Mouse (Mus musculus) kidney, embryonic 14.5 days (tissue): ENCODE results near the gene Gls2. TPM values are rescaled to one million over a fixed set of nuclear protein-coding genes. Genes with fewer than 3 reads are reported as not detected.

Experiments used
- ATAC-seq: fragments of 200-750 bp; cut with Nextera tagmentation; 2 replicates; pipeline ENCODE4 v1.8.0; 2017; ENCODE audit warnings: moderate number of reproducible peaks, mild to moderate bottlenecking, moderate TSS enrichment, moderate library complexity; ENCODE audit not compliant: low FRiP score, low TSS enrichment
- H3K27ac ChIP-seq: fragments of 300-500 bp; sonication (generic); 2 replicates; pipeline ENCODE4 v1.5.1; 2014; ENCODE audit warnings: low read depth, mild to moderate bottlenecking, low read length, moderate library complexity, mixed read lengths
- H3K27me3 ChIP-seq: fragments of 300-500 bp; sonication (generic); 2 replicates; pipeline ENCODE4 v1.6.1; 2014; ENCODE audit warnings: mild to moderate bottlenecking, low read length; ENCODE audit not compliant: control insufficient read depth, insufficient read depth
- H3K36me3 ChIP-seq: fragments of 300-500 bp; sonication (generic); 2 replicates; pipeline ENCODE4 v1.6.1; 2014; ENCODE audit warnings: low read length, mixed read lengths; ENCODE audit not compliant: control insufficient read depth, insufficient read depth
- H3K4me1 ChIP-seq: fragments of 300-500 bp; sonication (generic); 2 replicates; pipeline ENCODE4 v1.6.1; 2014; ENCODE audit warnings: low read length, mixed read lengths; ENCODE audit not compliant: control insufficient read depth, insufficient read depth
- H3K4me2 ChIP-seq: fragments of 300-500 bp; sonication (generic); replicated peaks from 2 replicates; pipeline ENCODE4 v1.6.1; 2014; ENCODE audit warnings: low read depth, mild to moderate bottlenecking, low read length
- H3K4me3 ChIP-seq: fragments of 300-500 bp; sonication (generic); 2 replicates; pipeline ENCODE4 v1.5.1; 2014; ENCODE audit warnings: mild to moderate bottlenecking, low read length
- H3K9ac ChIP-seq: fragments of 300-500 bp; sonication (generic); 2 replicates; pipeline ENCODE4 v1.6.1; 2014; ENCODE audit warnings: low read depth, mild to moderate bottlenecking, low read length, moderate library complexity
- H3K9me3 ChIP-seq: fragments of 300-500 bp; sonication (generic); 2 replicates; pipeline ENCODE4 v1.6.1; 2016; ENCODE audit warnings: low read length; ENCODE audit not compliant: control insufficient read depth
- WGBS: fragments of 180-500 bp; shearing (Covaris S2); extraction: QIAGEN DNeasy Blood & Tissue Kit; methylation state at CpG from one replicate; pipeline ENCODE4 v1.1.7; 2014; 5-methylcytosine and 5-hydroxymethylcytosine counted together
- polyA plus RNA-seq: library from polyadenylated mRNA; unstranded; fragments of >200 nt; fragmentation: Nextera tagmentation; extraction: Ambion mirVana; gene quantifications from 2 replicates; pipeline ENCODE4 v1.2.1, GENCODE M21; 2014

The Gls2 gene
- polyA plus RNA-seq, 1 experiment from 2014 or later, result 1.1 TPM

GRCm38 (mm10) chr10:128231697-128232419, 37.6 kb downstream of the Gls2 start, which contains the start of gene Timeless:
TSS of gene Timeless (plus strand) at chr10:128232065.
- peak within 1 kb of the TSS; percentile 82 for H3K9ac ChIP-seq
- H3K27ac ChIP-seq, result peak within 1 kb of the TSS; percentile 96
- H3K27me3 ChIP-seq, result no peaks in the 10 kb centered on the region
- H3K4me2 ChIP-seq, result peak within 1 kb of the TSS; percentile 71
- H3K4me3 ChIP-seq, result peak within 1 kb of the TSS; percentile 85
- peaks cover 8% of the 10 kb centered on the region; the same call in 1 of the 2 replicates for H3K36me3 ChIP-seq
- H3K4me1 ChIP-seq, result peaks cover 6% of the 10 kb centered on the region
- ATAC-seq, result peak; percentile 93
- no peaks in the 10 kb centered on the region for H3K9me3 ChIP-seq
- under 1% methylated on average over 55 of the region's 58 CpGs for WGBS

DNA sequence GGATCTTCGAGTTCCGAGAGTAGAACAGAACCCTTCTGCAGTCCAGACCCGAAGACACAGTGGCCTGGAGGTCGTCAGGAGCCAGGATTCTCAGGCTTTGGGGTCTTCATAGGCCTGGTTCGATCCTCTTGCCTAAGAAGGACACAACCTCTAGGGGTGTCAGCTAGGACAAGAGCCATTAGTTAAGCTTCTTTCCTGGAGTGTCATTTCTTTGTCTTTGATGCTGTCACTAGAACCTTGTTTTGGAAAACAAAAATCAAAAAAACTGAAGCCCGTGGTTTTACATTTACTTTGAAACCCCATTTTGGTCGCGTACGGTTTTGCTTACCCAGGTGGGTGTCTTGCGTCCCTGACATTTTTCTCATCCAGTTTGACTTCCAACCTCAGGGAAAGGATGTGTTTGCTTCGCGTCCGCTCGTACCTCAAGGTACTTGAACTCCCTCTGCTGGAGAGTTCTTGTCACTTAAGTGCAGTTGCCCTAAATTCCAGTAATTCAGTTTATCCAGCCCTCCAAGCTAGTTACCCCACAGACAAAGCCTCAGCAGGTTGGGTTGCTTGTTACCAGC, 38.2 kb downstream of the Gls2 start:
- Histone ChIP-seq H3K27ac (peak overlapping the region; percentile 96), H3K4me3 (peak overlapping the region; percentile 85), H3K9ac (peak overlapping the region; percentile 82), H3K9me3 (no peaks in the 10 kb centered on the region), H3K4me2 (peak overlapping the region; percentile 71), H3K4me1 (peaks cover 6% of the 10 kb centered on the region), H3K36me3 (peaks cover 8% of the 10 kb centered on the region; the same call in 1 of the 2 replicates), H3K27me3 (no peaks in the 10 kb centered on the region)
- WGBS, result under 1% methylated on average over 14 of the region's 14 CpGs
- ATAC-seq, result peak; percentile 28; the same call in 1 of the 2 replicates

GRCm38 (mm10) chr10:128236321-128236720, 42.1 kb downstream of the Gls2 start:
- Histone ChIP-seq H3K9ac (no peak overlapping the region), H3K36me3 (peaks cover 25% of the 10 kb centered on the region)
- ATAC-seq, result no peak

GRCm38 (mm10) chr10:128237807-128238480, 43.7 kb downstream of the Gls2 start:
- no peak for ATAC-seq

More at GRCm38 (mm10) chr10:128236321-128236720, 42.1 kb downstream of the Gls2 start:
- WGBS, result 82% methylated on average over 4 of the region's 4 CpGs
- H3K27ac ChIP-seq, result no peak overlapping the region
- no peak overlapping the region for H3K4me3 ChIP-seq
- H3K4me1 ChIP-seq, result no peaks in the 10 kb centered on the region; the same call in 1 of the 2 replicates
- H3K9me3 ChIP-seq, result no peaks in the 10 kb centered on the region
- H3K27me3 ChIP-seq, result no peaks in the 10 kb centered on the region
- no peak overlapping the region for H3K4me2 ChIP-seq

DNA sequence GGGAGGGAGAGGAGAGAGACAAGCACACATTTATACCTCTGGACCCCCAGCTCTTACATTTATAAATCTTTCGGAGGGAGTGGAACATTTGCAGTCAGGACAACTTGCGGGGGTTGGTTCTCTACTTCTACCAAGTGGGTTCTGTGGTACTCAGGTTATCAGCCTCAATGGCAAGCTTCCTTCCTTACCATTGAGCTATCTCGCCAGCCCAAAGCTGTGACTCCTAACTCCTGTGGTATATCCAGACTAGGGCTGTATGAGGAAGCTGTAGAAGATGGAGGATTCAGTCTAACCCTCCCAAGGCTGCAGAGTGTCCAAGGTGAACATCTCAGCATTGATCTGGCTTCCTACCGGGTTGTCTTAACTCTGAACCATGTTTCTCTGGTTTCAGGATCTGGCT, 44.9 kb downstream of the Gls2 start:
- H3K27ac ChIP-seq, result no peak overlapping the region
- no peak for ATAC-seq
- no peak overlapping the region for H3K4me2 ChIP-seq
- H3K4me1 ChIP-seq, result no peaks in the 10 kb centered on the region
- H3K4me3 ChIP-seq, result no peak overlapping the region
- no peak overlapping the region for H3K9ac ChIP-seq
- 91% methylated on average over 4 of the region's 4 CpGs for WGBS
- no peaks in the 10 kb centered on the region for H3K9me3 ChIP-seq
- H3K36me3 ChIP-seq, result peaks cover 48% of the 10 kb centered on the region
- H3K27me3 ChIP-seq, result no peaks in the 10 kb centered on the region

More at GRCm38 (mm10) chr10:128237807-128238480, 43.7 kb downstream of the Gls2 start:
- WGBS, result 88% methylated on average over 15 of the region's 15 CpGs
- Histone ChIP-seq H3K4me1 (no peaks in the 10 kb centered on the region; the same call in 1 of the 2 replicates), H3K4me3 (no peak overlapping the region), H3K9ac (no peak overlapping the region), H3K27ac (no peak overlapping the region), H3K4me2 (no peak overlapping the region), H3K27me3 (no peaks in the 10 kb centered on the region), H3K36me3 (peaks cover 40% of the 10 kb centered on the region), H3K9me3 (no peaks in the 10 kb centered on the region)

GRCm38 (mm10) chr10:128240131-128240530, 45.9 kb downstream of the Gls2 start:
- Histone ChIP-seq H3K27me3 (no peaks in the 10 kb centered on the region), H3K27ac (no peak overlapping the region), H3K4me3 (no peak overlapping the region), H3K36me3 (peaks cover 54% of the 10 kb centered on the region), H3K4me2 (no peak overlapping the region), H3K9ac (no peak overlapping the region), H3K9me3 (no peaks in the 10 kb centered on the region), H3K4me1 (no peaks in the 10 kb centered on the region)
- WGBS, result 92% methylated on average over 18 of the region's 18 CpGs
- no peak for ATAC-seq

- Histone ChIP-seq H3K9ac (no peak overlapping the region), H3K9me3 (no peaks in the 10 kb centered on the region), H3K27ac (no peak overlapping the region), H3K36me3 (peaks cover 85% of the 10 kb centered on the region), H3K27me3 (no peaks in the 10 kb centered on the region), H3K4me2 (no peak overlapping the region), H3K4me1 (no peaks in the 10 kb centered on the region), H3K4me3 (no peak overlapping the region)
- WGBS, result 92% methylated on average over 8 of the region's 8 CpGs
- no peak for ATAC-seq
These were observed 49.0 kb downstream of the Gls2 start for GRCm38 (mm10) chr10:128243252-128243651.

GRCm38 (mm10) chr10:128244121-128244520, 49.9 kb downstream of the Gls2 start:
- Histone ChIP-seq H3K4me1 (no peaks in the 10 kb centered on the region), H3K9me3 (no peaks in the 10 kb centered on the region), H3K27ac (no peak overlapping the region), H3K4me3 (no peak overlapping the region), H3K9ac (no peak overlapping the region), H3K27me3 (no peaks in the 10 kb centered on the region), H3K4me2 (no peak overlapping the region), H3K36me3 (peaks cover 92% of the 10 kb centered on the region)
- WGBS, result 95% methylated on average over 15 of the region's 15 CpGs
- ATAC-seq, result no peak
